Mouse (Mus musculus): ENCODE data around the gene Cela1.

The Cela1 gene

GRCm38 (mm10) chr15:100703913-100704312 is 16.2 kb upstream of the Cela1 start:
- no peak for DNase-seq

GRCm38 (mm10) chr15:100701856-100702255 is 14.1 kb upstream of the Cela1 start:
- no peak for DNase-seq

- no peak for DNase-seq
Observed at GRCm38 (mm10) chr15:100701108-100701507, 13.4 kb upstream of the Cela1 start.

- no peak for DNase-seq
Observed at GRCm38 (mm10) chr15:100700424-100700823, 12.7 kb upstream of the Cela1 start.

GRCm38 (mm10) chr15:100699386-100699785 is 11.7 kb upstream of the Cela1 start:
- DNase-seq: no peak

GRCm38 (mm10) chr15:100698078-100698477 is 10.4 kb upstream of the Cela1 start:
- no peak for DNase-seq

GRCm38 (mm10) chr15:100694406-100694805 is 6.7 kb upstream of the Cela1 start:
- peak in 1 of 2 experiments; percentile 17 for DNase-seq

GRCm38 (mm10) chr15:100691990-100692389 is 4.3 kb upstream of the Cela1 start:
- DNase-seq: no peak

- no peak for DNase-seq
Observed at GRCm38 (mm10) chr15:100686989-100687388, 732 bp downstream of the Cela1 start.

- DNase-seq: no peak
Observed at GRCm38 (mm10) chr15:100686434-100686833, 1.3 kb downstream of the Cela1 start.

- DNase-seq: no peak
Observed at GRCm38 (mm10) chr15:100685849-100686248, 1.9 kb downstream of the Cela1 start.

GRCm38 (mm10) chr15:100685255-100685654 is 2.5 kb downstream of the Cela1 start:
- no peak for DNase-seq

GRCm38 (mm10) chr15:100684450-100684849 is 3.3 kb downstream of the Cela1 start:
- no peak for DNase-seq

GRCm38 (mm10) chr15:100683041-100683440 is 4.7 kb downstream of the Cela1 start:
- peak; percentile 85 to 89 for DNase-seq

GRCm38 (mm10) chr15:100681770-100682169 is 6.0 kb downstream of the Cela1 start:
- no peak for DNase-seq

- DNase-seq: no peak
Observed at GRCm38 (mm10) chr15:100680381-100680780, 7.3 kb downstream of the Cela1 start.

- no peak for DNase-seq
Observed at GRCm38 (mm10) chr15:100679005-100679404, 8.7 kb downstream of the Cela1 start.

GRCm38 (mm10) chr15:100678581-100678980 is 9.1 kb downstream of the Cela1 start:
- no peak for DNase-seq

GRCm38 (mm10) chr15:100677675-100678074 is 10.0 kb downstream of the Cela1 start:
- DNase-seq: no peak

- no peak for DNase-seq
Observed at GRCm38 (mm10) chr15:100676521-100676920, 11.2 kb downstream of the Cela1 start.

GRCm38 (mm10) chr15:100675486-100675885 is 12.2 kb downstream of the Cela1 start:
- DNase-seq: no peak

GRCm38 (mm10) chr15:100674566-100674965 is 13.2 kb downstream of the Cela1 start:
- DNase-seq: no peak

- DNase-seq: no peak
Observed at GRCm38 (mm10) chr15:100673585-100674391, 13.9 kb downstream of the Cela1 start.

GRCm38 (mm10) chr15:100670833-100671232 is 16.9 kb downstream of the Cela1 start:
- DNase-seq: no peak

- no peak for DNase-seq
Observed at GRCm38 (mm10) chr15:100670004-100670403, 17.7 kb downstream of the Cela1 start.

All from cerebellum, postnatal 14 days (tissue).